Mouse (Mus musculus): ENCODE results near the gene Pkdcc.

The Pkdcc gene

GRCm38 (mm10) chr17:83246090-83246489, 31.0 kb downstream of the Pkdcc start:
- in situ Hi-C loops (cut with MboI, MseI), result no loop called here

DNA sequence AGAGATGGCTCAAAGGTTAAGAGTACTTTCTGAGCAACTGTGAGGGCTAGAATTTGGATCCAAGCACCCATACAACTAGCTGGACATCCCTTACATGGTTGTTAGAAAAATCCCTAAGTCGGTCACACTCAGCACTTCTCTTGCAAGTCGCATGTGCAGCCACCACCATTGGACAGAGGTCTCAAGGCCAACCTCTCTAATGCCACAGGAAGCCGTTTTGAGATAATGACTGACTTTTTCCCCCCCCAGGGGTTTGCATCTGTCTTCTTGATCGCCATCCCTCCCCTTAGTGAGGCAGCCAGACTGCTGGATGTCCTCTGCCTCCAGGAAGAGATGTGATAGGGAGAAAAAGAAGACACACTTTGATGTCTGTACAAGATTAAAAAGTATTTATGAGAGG, 32.1 kb downstream of the Pkdcc start:
- in situ Hi-C loops (cut with MboI, MseI), result no loop called here

DNA sequence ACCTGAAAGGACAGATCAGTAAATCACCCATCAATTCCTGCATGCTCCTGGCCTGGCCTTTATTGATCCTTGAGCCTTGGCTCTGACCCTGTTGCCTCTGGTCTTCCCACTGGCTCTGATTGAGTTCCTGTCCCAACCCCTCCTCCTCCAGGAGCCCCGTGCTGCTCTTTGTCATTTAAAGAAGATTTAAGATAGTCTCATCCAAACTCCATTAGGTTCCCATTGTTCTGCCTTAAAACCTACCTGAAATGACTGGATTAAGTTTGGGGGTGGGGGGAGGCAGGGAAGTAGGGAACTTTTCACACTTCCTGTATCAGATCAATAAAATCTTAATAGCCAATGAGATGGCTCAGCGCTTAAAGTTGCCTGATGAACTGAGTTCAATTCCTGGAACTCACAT, 33.4 kb downstream of the Pkdcc start:
- in situ Hi-C loops (cut with MboI, MseI), result no loop called here

DNA sequence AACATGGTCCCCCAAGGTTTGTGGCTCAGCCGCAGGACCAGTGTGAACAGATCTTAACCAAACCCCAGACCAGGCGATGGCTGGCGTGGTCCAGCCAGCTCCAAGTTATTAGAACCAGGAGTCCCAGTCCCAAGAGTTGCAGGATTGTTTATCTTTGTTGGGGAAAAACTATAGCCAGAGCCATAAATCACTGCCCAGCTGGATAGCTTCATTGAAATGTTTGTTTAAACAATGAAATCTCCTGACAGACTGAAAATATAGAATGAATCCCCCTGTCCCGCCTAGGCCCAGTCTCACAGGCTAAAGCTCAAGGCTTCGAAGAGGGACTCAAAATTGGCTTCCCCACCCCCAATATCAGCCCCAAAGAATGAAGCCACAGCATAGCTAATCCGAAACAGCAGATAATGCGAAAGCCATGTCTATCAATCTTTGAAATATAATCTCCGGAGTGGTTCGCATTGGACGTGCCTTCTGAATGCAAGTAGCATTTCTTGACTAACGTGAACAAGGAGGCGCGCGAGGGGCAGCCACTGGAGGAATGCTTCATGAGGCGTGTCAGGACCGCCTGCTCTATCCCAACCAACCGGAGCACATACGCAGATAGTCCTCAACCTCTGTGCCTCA, 35.9 kb downstream of the Pkdcc start:
- in situ Hi-C loops (cut with MboI, MseI), result loop anchor here (5.0 kb wide), 2 partner anchors 49 to 224 kb away; no protein-coding TSS in a partner anchor

- in situ Hi-C loops (cut with MboI, MseI), result loop anchor here (5.0 kb wide), 2 partner anchors 51 to 226 kb away; no protein-coding TSS in a partner anchor
Measured at GRCm38 (mm10) chr17:83253051-83253649, 38.1 kb downstream of the Pkdcc start.

DNA sequence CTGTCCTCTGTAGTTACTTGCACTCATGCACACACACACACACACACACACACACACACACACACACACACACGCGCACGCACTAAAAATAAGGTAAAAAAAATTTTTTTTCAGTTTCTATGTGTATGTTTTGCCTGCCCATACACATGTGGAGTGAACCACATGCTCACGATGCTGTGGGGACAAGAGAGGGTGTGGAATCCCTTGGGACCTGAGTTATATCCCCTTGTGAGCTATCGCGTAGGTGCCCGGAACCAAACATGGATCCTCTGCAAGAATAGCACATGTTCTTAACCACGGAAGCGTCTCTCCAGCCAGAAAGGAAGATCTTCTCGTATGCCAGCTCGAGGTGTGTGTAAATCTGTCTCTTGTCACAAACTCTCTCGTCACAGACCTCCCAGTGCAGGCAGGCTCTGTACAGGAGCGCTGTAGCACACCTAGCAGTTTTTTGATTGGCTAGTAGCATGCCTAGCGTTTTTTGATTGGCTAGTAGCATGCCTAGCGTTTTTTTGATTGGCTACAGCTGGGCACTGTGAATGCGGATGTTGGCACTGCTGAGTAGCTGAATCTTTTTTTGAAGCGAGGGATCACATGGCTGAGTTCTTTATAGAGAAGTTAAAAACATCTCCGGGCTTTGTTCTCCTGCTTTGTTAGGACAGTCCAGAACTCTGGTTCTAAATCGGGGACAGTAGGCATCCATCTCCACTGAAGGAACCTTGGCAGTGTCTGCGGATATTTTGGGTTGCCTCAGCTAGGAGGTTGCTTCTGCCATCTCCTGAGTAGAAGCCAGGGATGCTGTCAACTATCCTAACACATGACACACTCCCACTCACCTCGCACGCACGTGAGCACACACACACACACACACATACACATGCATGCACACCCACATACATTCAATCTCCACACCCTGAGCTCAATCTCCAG, 52.4 kb downstream of the Pkdcc start:
- in situ Hi-C loops (cut with MboI, MseI), result loop anchor here (10.0 kb wide), 1 partner anchor 467 kb away; no protein-coding TSS in a partner anchor

DNA sequence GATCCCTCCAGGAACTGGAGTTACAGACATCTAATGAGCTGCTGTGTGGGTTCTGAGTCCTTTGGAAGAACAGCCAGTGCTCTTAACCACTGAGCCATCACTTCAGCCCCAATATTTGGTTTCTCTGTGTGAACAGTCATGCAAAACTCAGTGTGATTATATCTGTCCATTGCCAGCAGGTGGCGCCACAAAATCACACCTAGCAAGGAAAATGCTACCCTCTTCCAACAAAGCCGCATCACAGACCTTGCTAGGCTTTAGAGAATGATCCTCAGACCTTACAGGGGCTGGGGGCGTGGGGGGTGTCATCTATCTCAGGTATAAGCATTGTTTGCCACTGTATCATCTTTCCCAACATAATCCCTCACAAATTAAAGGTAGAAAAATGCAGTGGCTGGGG, 56.4 kb downstream of the Pkdcc start:
- in situ Hi-C loops (cut with MboI, MseI), result loop anchor here (5.0 to 10.0 kb wide), 3 partner anchors 231 to 1693 kb away; no protein-coding TSS in a partner anchor

GRCm38 (mm10) chr17:83272641-83273040, 57.5 kb downstream of the Pkdcc start:
- in situ Hi-C loops (cut with MboI, MseI), result loop anchor here (5.0 to 10.0 kb wide), 3 partner anchors 230 to 1692 kb away; no protein-coding TSS in a partner anchor

DNA sequence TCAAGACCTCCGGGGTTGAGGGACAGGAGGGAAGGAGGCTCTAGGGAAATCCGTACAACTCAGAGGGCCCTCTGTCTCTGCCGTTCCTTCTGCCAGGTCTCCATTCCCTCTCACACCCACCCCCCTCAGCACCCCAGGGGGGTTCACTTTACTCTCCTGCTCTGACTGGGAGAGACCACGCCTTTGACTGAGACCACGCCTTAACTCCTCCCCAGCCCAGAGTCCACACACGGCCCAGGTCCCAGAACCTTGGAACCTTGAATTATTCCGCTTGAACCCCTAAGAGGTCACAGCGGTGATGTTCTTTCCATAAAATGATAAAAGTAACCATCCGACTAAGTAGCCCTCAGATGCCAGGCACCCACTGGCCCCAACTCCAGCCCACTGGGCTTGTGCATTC, 58.5 kb downstream of the Pkdcc start:
- in situ Hi-C loops (cut with MboI, MseI), result loop anchor here (5.0 to 10.0 kb wide), 3 partner anchors 229 to 1691 kb away; no protein-coding TSS in a partner anchor

- in situ Hi-C loops (cut with MboI, MseI), result loop anchor here (5.0 to 10.0 kb wide), 3 partner anchors 228 to 1691 kb away; no protein-coding TSS in a partner anchor
Measured at GRCm38 (mm10) chr17:83274101-83274500, 59.0 kb downstream of the Pkdcc start.

All from T-helper 2 cell (primary cell).